Mouse (Mus musculus) CH12.LX (cell line): ENCODE measurements around the gene Schip1. TPM values are rescaled to one million over a fixed set of nuclear protein-coding genes. Genes with fewer than 3 reads are reported as not detected.
"Not testable (repeated sequence)": the region's sequence is repeated elsewhere in the genome, so short reads cannot be mapped to it uniquely, and the experiment has no call there.

Source experiments
- DNase-seq: peaks from one replicate; pipeline ENCODE4 v3.0.0-alpha.2; 2013; ENCODE audit errors: extremely low read depth
- H3K27ac ChIP-seq: 2 replicates; pipeline ENCODE4 v1.5.1; 2012; ENCODE audit warnings: low read depth, mild to moderate bottlenecking, control low read depth, moderate library complexity; ENCODE audit not compliant: insufficient read depth
- H3K27me3 ChIP-seq: replicated peaks from 2 replicates; pipeline ENCODE3; 2012; ENCODE audit warnings: inconsistent platforms
- H3K36me3 ChIP-seq, 2 experiments: replicated peaks in 1 of 2; 2 replicates each; pipeline versions ENCODE3 to v1.6.1; 2012; ENCODE audit warnings: inconsistent platforms in 1 of 2, low read length in 1 of 2, mild to moderate bottlenecking in 1 of 2, mixed read lengths in 1 of 2, moderate library complexity in 1 of 2; ENCODE audit not compliant: control insufficient read depth in 1 of 2, insufficient read depth in 1 of 2
- H3K4me1 ChIP-seq, 2 experiments: 2 replicates each; pipeline ENCODE4 v1.6.1; 2012; ENCODE audit warnings: inconsistent platforms in 1 of 2, moderate library complexity in 1 of 2; ENCODE audit not compliant: insufficient read depth in 2 of 2, control insufficient read depth in 1 of 2
- H3K4me2 ChIP-seq: 2 replicates; pipeline ENCODE4 v1.6.1; 2012; ENCODE audit warnings: low read depth, mild to moderate bottlenecking, control low read depth; ENCODE audit not compliant: poor library complexity, insufficient read depth, severe bottlenecking
- H3K4me3 ChIP-seq, 3 experiments: fragments of 150-350 bp in 1 of 3; sonication (generic) in 1 of 3; replicated peaks in 1 of 3; 2 replicates each; pipeline versions ENCODE3 to v1.5.1; 2011 to 2012; ENCODE audit warnings: low read depth in 2 of 3, low read length in 2 of 3, mild to moderate bottlenecking in 2 of 3, moderate library complexity in 2 of 3, control low read depth in 1 of 3, improper control_type of control experiment in 1 of 3, inconsistent platforms in 1 of 3, mixed read lengths in 1 of 3; ENCODE audit not compliant: poor library complexity in 1 of 3
- H3K79me2 ChIP-seq: replicated peaks from 2 replicates; pipeline ENCODE4 v1.6.1; 2012; ENCODE audit warnings: mild to moderate bottlenecking, moderate library complexity; ENCODE audit not compliant: control insufficient read depth, poor library complexity, insufficient read depth, severe bottlenecking; ENCODE audit errors: extremely low read depth
- H3K9ac ChIP-seq: 2 replicates; pipeline ENCODE4 v1.6.1; 2012; ENCODE audit warnings: low read depth, mild to moderate bottlenecking, control low read depth, moderate library complexity; ENCODE audit not compliant: insufficient read depth
- H3K9me3 ChIP-seq: replicated peaks from 2 replicates; pipeline ENCODE3; 2012; ENCODE audit warnings: low read length, inconsistent platforms, mixed read lengths
- ELF1 ChIP-seq: IDR thresholded peaks from 2 replicates; pipeline ENCODE4 v1.6.1; 2014; ENCODE audit warnings: low read depth, mild to moderate bottlenecking, inconsistent platforms, low read length, improper control_type of control experiment
- ETS1 ChIP-seq: conservative IDR thresholded peaks from 2 replicates; pipeline ENCODE4 v1.6.1; 2012; ENCODE audit warnings: low read depth, mild to moderate bottlenecking, inconsistent platforms, low read length, improper control_type of control experiment, moderate library complexity
- HCFC1 ChIP-seq: IDR thresholded peaks from 2 replicates; pipeline ENCODE4 v1.6.1; 2012; ENCODE audit warnings: low read depth, mild to moderate bottlenecking, inconsistent platforms, low read length, improper control_type of control experiment
- KAT2A ChIP-seq: IDR thresholded peaks from 2 replicates; pipeline ENCODE4 v1.6.1; 2012; ENCODE audit warnings: low read length, improper control_type of control experiment, inconsistent platforms; ENCODE audit not compliant: insufficient replicate concordance
- MAX ChIP-seq: IDR thresholded peaks from 2 replicates; pipeline ENCODE4 v1.6.1; 2011; ENCODE audit warnings: low read length, improper control_type of control experiment
- MAZ ChIP-seq: IDR thresholded peaks from 2 replicates; pipeline ENCODE4 v1.6.1; 2012; ENCODE audit warnings: low read depth, mild to moderate bottlenecking, inconsistent platforms, low read length, improper control_type of control experiment, moderate library complexity
- MEF2A ChIP-seq: IDR thresholded peaks from 2 replicates; pipeline ENCODE4 v1.6.1; 2014; ENCODE audit warnings: low read depth, mild to moderate bottlenecking, inconsistent platforms, low read length, improper control_type of control experiment, borderline replicate concordance
- NELFE ChIP-seq: IDR thresholded peaks from 2 replicates; pipeline ENCODE4 v1.6.1; 2011; ENCODE audit warnings: low read depth, low read length, improper control_type of control experiment
- NRF1 ChIP-seq: IDR thresholded peaks from 2 replicates; pipeline ENCODE4 v1.6.1; 2014; ENCODE audit warnings: low read depth, mild to moderate bottlenecking, inconsistent platforms, low read length, improper control_type of control experiment, moderate library complexity
- PAX5 ChIP-seq: IDR thresholded peaks from 2 replicates; pipeline ENCODE4 v1.6.1; 2012; ENCODE audit warnings: low read length, inconsistent platforms, mixed read lengths
- POLR2AphosphoS2 ChIP-seq: IDR thresholded peaks from 2 replicates; pipeline ENCODE4 v1.6.1; 2011; ENCODE audit warnings: low read depth, low read length, improper control_type of control experiment
- RAD21 ChIP-seq: IDR thresholded peaks from 2 replicates; pipeline ENCODE4 v1.6.1; 2011; ENCODE audit warnings: low read depth, mild to moderate bottlenecking, low read length, improper control_type of control experiment, moderate library complexity
- RCOR1 ChIP-seq: conservative IDR thresholded peaks from 2 replicates; pipeline ENCODE4 v1.6.1; 2012; ENCODE audit warnings: low read depth, mild to moderate bottlenecking, inconsistent platforms, low read length, improper control_type of control experiment
- SMC3 ChIP-seq: IDR thresholded peaks from 2 replicates; pipeline ENCODE4 v1.6.1; 2011; ENCODE audit warnings: low read depth, low read length, improper control_type of control experiment
- TCF12 ChIP-seq: IDR thresholded peaks from 2 replicates; pipeline ENCODE4 v1.6.1; 2014; ENCODE audit warnings: low read depth, mild to moderate bottlenecking, inconsistent platforms, low read length, improper control_type of control experiment
- UBTF ChIP-seq: IDR thresholded peaks from 2 replicates; pipeline ENCODE4 v1.6.1; 2012; ENCODE audit warnings: low read depth, mild to moderate bottlenecking, inconsistent platforms, low read length, improper control_type of control experiment, moderate library complexity
- ZC3H11A ChIP-seq: IDR thresholded peaks from 2 replicates; pipeline ENCODE4 v1.6.1; 2012; ENCODE audit warnings: low read depth, mild to moderate bottlenecking, inconsistent platforms, low read length, improper control_type of control experiment
- ZKSCAN1 ChIP-seq: IDR thresholded peaks from 2 replicates; pipeline ENCODE4 v1.6.1; 2012; ENCODE audit warnings: low read depth, inconsistent platforms, low read length, improper control_type of control experiment, borderline replicate concordance
- ZMIZ1 ChIP-seq: IDR thresholded peaks from 2 replicates; pipeline ENCODE4 v1.6.1; 2012; ENCODE audit warnings: low read depth, mild to moderate bottlenecking, inconsistent platforms, low read length, improper control_type of control experiment
- dilution Hi-C: fragments of 300-500 bp; cut with MboI; formaldehyde crosslinking; loops from 2 replicates; pipeline ENCODE4 v1.14.3; 2020; ENCODE audit warnings: low sequenced_read_pairs; ENCODE audit not compliant: extremely low pct_unique_long_range_greater_than_20kb, extremely low pct_ligation_motif_present
- in situ Hi-C: fragments of 300-500 bp; cut with MboI; formaldehyde crosslinking; loops from 3 replicates; pipeline ENCODE4 v1.14.3; 2019; ENCODE audit warnings: low sequenced_read_pairs, low pct_ligation_motif_present, low pct_unique_long_range_greater_than_20kb, mixed read lengths
- polyA plus RNA-seq: library from polyadenylated mRNA; unstranded; fragments of >175 nt; gene quantifications from 2 replicates; pipeline ENCODE4 v1.2.1, GENCODE M21; 2012; ENCODE audit warnings: low read depth; ENCODE audit not compliant: insufficient read length
- total RNA-seq, 2 experiments: library from RNA; depleted of rRNA; stranded (reverse); fragments of 300-350 nt in 1 of 2; fragments of >200 nt in 1 of 2; gene quantifications; 2 replicates each; pipeline ENCODE4 v1.2.3; 2012 to 2014

Schip1 gene
- total and polyA plus RNA-seq, 3 experiments, result 0.25 to 0.36 TPM; not detected in 1

DNA sequence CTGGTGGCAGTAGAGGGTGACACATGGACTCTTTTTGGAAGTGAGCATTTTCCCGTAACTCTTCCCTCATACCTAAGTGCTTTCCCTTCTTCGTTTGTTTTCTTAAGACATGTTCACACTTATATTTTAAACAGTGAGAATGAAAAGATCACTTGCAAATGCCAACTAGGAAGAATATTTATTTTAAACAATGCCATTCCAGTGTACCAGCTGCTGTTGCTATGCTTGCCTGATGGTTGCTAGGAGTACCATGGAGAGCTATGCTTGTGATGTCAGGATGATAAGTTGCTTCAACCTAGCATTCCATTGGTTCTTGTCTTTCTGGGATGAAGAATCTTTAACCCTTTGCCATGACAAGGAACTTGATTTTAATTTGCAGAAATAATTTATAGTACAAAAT, 20.4 kb downstream of the Schip1 start:
- Histone ChIP-seq H3K36me3 (no peaks in the 10 kb centered on the region), H3K4me1 (peaks cover 0 to 3% of the 10 kb centered on the region in 2 experiments; a peak in 1 of 4 replicates), H3K9me3 (no peaks in the 10 kb centered on the region), H3K79me2 (no peaks in the 10 kb centered on the region), H3K4me2 (no peak overlapping the region), H3K9ac (no peak overlapping the region), H3K27ac (no peak overlapping the region), H3K4me3 (no peak overlapping the region), H3K27me3 (no peaks in the 10 kb centered on the region)
- in situ Hi-C loops (no loop called here), dilution Hi-C loops (no loop called here)
- no peak for TF ChIP-seq TCF12
- no peak for TF ChIP-seq UBTF
- no peak for DNase-seq

DNA sequence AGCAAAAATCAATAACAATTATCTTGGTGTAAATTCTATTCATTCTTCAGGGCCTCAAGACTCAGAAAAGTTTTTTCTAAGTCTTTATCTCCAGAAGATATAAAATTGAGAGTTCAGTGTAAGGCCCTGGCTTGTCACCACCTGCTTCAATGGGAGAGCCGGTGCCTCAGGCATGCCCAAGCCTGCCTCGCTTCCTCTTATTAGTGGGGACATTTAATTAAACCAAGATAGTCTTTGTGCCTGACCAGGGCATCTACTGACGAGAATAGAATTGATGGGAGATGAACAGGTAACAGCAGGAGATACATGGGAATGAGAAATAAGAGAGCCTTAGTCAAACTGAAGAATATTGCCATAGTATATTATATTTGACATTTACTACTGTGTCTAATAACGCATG, 27.5 kb downstream of the Schip1 start:
- no peak for DNase-seq
- Histone ChIP-seq H3K9ac (no peak overlapping the region), H3K27ac (no peak overlapping the region), H3K4me1 (peaks cover 0 to 3% of the 10 kb centered on the region in 2 experiments; a peak in 1 of 4 replicates), H3K27me3 (no peaks in the 10 kb centered on the region), H3K4me2 (no peak overlapping the region), H3K9me3 (no peaks in the 10 kb centered on the region), H3K79me2 (no peaks in the 10 kb centered on the region), H3K36me3 (no peaks in the 10 kb centered on the region), H3K4me3 (no peak overlapping the region)
- dilution Hi-C loops (no loop called here), in situ Hi-C loops (no loop called here)
- no peak for TF ChIP-seq NELFE
- no peak for TF ChIP-seq ZKSCAN1
- no peak for TF ChIP-seq POLR2AphosphoS2
- no peak for TF ChIP-seq MEF2A
- no peak for TF ChIP-seq MAZ
- no peak for TF ChIP-seq SMC3
- no peak for TF ChIP-seq PAX5
- no peak for TF ChIP-seq RAD21
- TF ChIP-seq ZC3H11A, result no peak

DNA sequence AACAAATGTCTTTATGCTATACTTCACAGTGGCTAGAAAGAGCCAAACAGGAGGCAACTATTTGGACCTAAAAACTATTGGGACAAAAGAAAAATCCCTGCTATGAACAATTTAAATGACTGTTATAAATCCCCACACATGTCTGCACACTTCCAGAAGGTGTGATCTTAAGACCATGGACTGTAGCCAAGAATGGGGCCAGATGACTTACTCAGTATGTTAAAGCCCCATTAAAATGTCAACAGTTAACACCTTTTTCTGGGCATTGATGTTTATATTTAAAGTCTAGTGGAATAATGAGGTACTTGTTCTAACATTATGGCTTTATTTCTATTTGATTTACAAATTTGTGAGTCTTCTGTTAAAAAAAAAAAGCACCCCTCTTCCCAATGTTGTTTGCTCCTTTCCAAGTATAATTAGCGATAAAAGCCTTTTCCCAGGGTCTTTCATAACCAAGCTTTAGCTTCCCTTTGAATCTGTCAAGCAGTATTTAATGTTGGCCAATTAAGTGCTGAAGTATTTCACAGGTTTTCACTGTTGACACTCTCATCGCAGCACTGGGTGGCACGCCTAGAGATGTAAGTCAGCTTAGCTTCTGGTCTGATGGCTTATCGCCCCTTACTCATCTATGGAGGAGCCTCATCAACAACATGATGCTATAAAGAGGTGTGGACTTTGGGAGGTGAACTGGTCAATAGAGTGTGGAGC, 32.3 kb downstream of the Schip1 start:
- no peaks in the 10 kb centered on the region for H3K9me3 ChIP-seq
- no peak overlapping the region for H3K27ac ChIP-seq
- H3K27me3 ChIP-seq, result no peaks in the 10 kb centered on the region
- H3K4me1 ChIP-seq, result no peaks in the 10 kb centered on the region
- TF ChIP-seq ZMIZ1, result no peak
- no peak for TF ChIP-seq RCOR1
- no peak for TF ChIP-seq ELF1
- no peak for TF ChIP-seq MAX
- no peak for TF ChIP-seq ETS1
- no peak for TF ChIP-seq MEF2A
- TF ChIP-seq RAD21, result no peak
- TF ChIP-seq UBTF, result no peak
- TF ChIP-seq ZKSCAN1, result no peak
- TF ChIP-seq KAT2A, result no peak
- TF ChIP-seq NRF1, result no peak
- TF ChIP-seq HCFC1, result no peak
- no peak overlapping the region for H3K4me3 ChIP-seq
- dilution Hi-C loops, result no loop called here
- H3K36me3 ChIP-seq, result no peaks in the 10 kb centered on the region
- DNase-seq, result no peak
- H3K9ac ChIP-seq, result no peak overlapping the region
- no peaks in the 10 kb centered on the region for H3K79me2 ChIP-seq
- no peak overlapping the region for H3K4me2 ChIP-seq
- in situ Hi-C loops, result no loop called here

DNA sequence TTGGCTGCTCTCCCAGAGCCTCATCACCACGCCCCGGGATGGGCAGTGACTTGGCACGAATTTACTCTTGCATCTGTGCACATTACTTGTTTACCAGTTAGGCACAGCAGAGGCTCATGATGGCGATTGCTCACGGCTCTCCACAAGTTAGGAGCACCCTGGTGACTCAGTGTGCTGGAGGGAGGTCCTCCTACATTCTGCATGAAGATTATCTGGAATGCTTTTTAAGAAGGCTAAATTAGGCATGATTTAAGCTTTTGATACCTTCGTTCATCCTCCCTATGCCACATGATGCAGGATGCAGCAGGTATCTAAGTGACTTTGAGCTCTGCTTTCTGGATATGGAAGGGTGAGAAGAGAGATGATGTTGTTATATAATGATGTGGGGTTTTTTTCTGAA, 35.0 kb downstream of the Schip1 start:
- H3K79me2 ChIP-seq, DNase-seq, H3K9ac ChIP-seq, H3K4me2 ChIP-seq, H3K27me3 ChIP-seq, H3K9me3 ChIP-seq, dilution Hi-C loops, H3K4me1 ChIP-seq, H3K27ac ChIP-seq, in situ Hi-C loops, H3K36me3 ChIP-seq, H3K4me3 ChIP-seq: not testable (repeated sequence)
